Mouse (Mus musculus): ENCODE measurements at regions not wholly inside any gene's neighbourhood (a gene's known extent, or its start where the extent isn't known, plus 50 kb on each side); places are given as distances from the start of the nearest gene placed in this dataset.

DNA sequence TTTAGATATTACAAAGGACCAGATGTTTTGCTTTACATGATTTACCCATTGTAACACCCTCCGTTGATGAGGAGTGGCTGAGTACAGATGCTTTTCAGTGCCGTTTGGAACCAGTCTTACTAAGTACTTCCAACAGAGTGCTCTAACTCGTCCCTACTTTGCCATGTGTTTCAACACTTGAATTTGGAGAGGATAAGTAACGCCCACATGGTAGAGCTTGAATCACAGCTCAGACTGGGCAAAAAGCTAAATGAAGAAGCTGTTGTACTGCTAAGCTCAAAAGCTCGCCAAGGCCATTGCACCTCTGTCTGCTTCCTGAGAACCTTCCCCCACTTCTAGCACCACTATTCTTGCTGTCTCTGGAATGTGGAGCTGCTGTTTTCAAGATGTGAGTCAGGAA, 471.1 kb downstream of the Nfib start:
- Histone ChIP-seq H3K4me2 (ENCODE audit: low read depth) (no peak overlapping the region), H3K4me1 (ENCODE audit: control insufficient read depth, insufficient read depth, low read length) (no peaks in the 10 kb centered on the region), H3K36me3 (ENCODE audit: control insufficient read depth, insufficient read depth, low read length) (no peaks in the 10 kb centered on the region), H3K9ac (ENCODE audit: low read length) (no peak overlapping the region), H3K27me3 (ENCODE audit: control insufficient read depth, insufficient read depth, low read length) (no peaks in the 10 kb centered on the region), H3K9me3 (ENCODE audit: control insufficient read depth, low read length) (no peaks in the 10 kb centered on the region), H3K4me3 (ENCODE audit: low read depth, low read length) (no peak overlapping the region), H3K27ac (ENCODE audit: low read depth, low read length) (no peak overlapping the region)
- 88% methylated on average over 5 of the region's 5 CpGs for WGBS
- no peak for ATAC-seq (ENCODE audit: insufficient read depth, low FRiP score, low TSS enrichment)
- no peak for DNase-seq (ENCODE audit: low spot score)

DNA sequence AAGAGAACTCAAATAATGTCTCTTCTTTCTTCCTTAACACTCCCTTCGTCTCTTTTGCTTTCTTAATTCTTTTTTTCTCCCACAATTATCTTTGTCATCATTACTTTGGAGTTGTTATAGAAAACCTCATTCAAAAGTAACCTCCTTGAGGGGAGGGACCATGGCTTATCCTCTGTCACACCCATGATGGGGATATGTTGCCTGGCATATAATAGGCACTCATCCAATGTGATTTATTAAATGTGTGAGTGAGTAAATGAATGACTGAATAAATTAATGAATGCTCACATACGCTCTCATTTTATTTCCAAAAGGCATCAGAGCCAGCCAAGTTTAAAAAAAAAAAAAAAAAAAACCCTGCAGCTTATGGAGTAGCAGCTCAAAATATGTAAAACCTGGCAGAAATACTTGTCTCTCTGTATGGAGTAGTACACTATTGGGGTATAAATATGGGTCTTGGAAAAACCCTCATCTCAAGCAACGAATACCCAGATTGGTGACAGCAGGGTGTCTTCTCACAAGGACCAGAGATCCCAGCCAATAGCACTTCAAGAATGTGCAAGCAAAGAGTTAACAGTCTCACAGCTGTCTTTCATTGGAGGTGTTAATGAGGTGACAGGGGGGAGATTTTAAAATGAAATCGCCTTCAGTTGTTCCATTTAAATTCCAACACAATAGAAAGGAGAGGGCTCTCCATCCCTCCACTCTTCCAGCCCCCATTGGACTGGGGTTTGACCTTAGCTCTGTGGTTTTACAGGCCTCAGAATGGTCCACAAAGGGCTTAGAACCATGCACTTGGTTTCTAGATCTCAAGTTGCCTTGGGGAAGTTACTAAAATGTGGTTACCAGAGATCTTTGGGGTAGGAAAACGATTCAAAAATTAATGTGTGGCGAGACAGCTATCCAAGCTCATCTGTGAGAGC, 479.1 kb downstream of the Nfib start:
- no peaks in the 10 kb centered on the region for H3K36me3 ChIP-seq (ENCODE audit: control insufficient read depth, insufficient read depth, low read length)
- H3K4me3 ChIP-seq (ENCODE audit: low read depth, low read length) = no peak overlapping the region
- no peaks in the 10 kb centered on the region for H3K27me3 ChIP-seq (ENCODE audit: control insufficient read depth, insufficient read depth, low read length)
- DNase-seq (ENCODE audit: low spot score) (no peak), ATAC-seq (ENCODE audit: insufficient read depth, low FRiP score, low TSS enrichment) (no peak)
- no peak overlapping the region for H3K9ac ChIP-seq (ENCODE audit: low read length)
- no peak overlapping the region for H3K27ac ChIP-seq (ENCODE audit: low read depth, low read length)
- no peaks in the 10 kb centered on the region for H3K9me3 ChIP-seq (ENCODE audit: control insufficient read depth, low read length)
- H3K4me2 ChIP-seq (ENCODE audit: low read depth) = no peak overlapping the region
- whole genome bisulfite sequencing = 70% methylated on average over 6 of the region's 6 CpGs
- H3K4me1 ChIP-seq (ENCODE audit: control insufficient read depth, insufficient read depth, low read length) = no peaks in the 10 kb centered on the region

DNA sequence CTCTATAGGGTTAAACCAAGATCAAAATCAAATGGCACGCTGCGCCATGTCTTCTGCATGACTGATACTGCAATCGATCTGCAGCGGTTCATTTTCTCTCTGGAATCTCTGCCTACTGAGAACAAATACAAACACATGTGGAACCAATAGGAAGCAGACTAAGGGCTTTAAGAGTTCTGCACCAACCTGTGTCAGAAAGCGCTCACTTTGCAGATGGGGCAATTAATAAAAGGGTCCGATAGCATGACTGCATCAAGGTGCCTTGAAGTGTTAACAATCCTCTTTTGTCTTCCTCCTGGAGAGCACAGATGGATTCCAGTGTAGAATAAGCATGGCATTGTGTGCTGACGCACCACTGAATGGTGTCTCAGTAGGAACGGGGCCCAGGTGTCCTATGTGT, 484.8 kb downstream of the Nfib start:
- no peaks in the 10 kb centered on the region for H3K9me3 ChIP-seq (ENCODE audit: control insufficient read depth, low read length)
- ATAC-seq (ENCODE audit: insufficient read depth, low FRiP score, low TSS enrichment) (no peak), DNase-seq (ENCODE audit: low spot score) (peak; percentile 41)
- H3K27me3 ChIP-seq (ENCODE audit: control insufficient read depth, insufficient read depth, low read length) = no peaks in the 10 kb centered on the region
- WGBS = 31% methylated on average over 8 of the region's 8 CpGs
- H3K4me1 ChIP-seq (ENCODE audit: control insufficient read depth, insufficient read depth, low read length) = no peaks in the 10 kb centered on the region; the same call in 1 of the 2 replicates
- no peak overlapping the region for H3K27ac ChIP-seq (ENCODE audit: low read depth, low read length)
- H3K9ac ChIP-seq (ENCODE audit: low read length) = no peak overlapping the region
- no peak overlapping the region for H3K4me2 ChIP-seq (ENCODE audit: low read depth)
- no peaks in the 10 kb centered on the region for H3K36me3 ChIP-seq (ENCODE audit: control insufficient read depth, insufficient read depth, low read length)
- no peak overlapping the region for H3K4me3 ChIP-seq (ENCODE audit: low read depth, low read length)

DNA sequence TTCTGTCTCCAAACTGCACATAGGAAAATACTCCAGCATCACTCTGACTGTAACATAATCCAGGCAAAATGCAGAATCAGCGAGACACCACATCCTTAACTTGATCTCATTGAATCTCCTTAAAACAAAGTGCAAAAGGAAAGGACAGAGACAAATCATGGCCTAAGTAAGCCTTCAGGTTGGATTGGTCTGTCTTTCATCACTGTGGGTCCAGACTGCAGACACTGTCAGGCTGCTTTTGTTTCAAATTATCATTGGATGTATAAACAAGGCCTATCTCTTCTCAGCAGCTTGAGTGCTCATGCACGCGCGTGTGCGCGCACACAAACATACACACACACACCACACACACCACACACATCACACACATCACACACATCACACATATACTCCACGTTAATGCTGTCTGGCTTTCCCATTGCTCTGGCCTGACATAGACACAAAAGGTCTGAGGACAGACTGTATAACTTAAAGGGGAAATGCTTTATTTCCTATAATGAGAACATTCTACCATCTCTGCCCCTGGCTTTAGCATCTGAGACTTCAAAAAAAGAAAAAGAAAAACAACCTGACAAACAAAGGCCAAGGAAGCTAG, 485.3 kb downstream of the Nfib start:
- 75% methylated on average over 7 of the region's 7 CpGs for WGBS
- Histone ChIP-seq H3K4me1 (ENCODE audit: control insufficient read depth, insufficient read depth, low read length) (no peaks in the 10 kb centered on the region; the same call in 1 of the 2 replicates), H3K4me3 (ENCODE audit: low read depth, low read length) (no peak overlapping the region), H3K9ac (ENCODE audit: low read length) (no peak overlapping the region), H3K27me3 (ENCODE audit: control insufficient read depth, insufficient read depth, low read length) (no peaks in the 10 kb centered on the region), H3K4me2 (ENCODE audit: low read depth) (no peak overlapping the region), H3K27ac (ENCODE audit: low read depth, low read length) (no peak overlapping the region), H3K9me3 (ENCODE audit: control insufficient read depth, low read length) (no peaks in the 10 kb centered on the region), H3K36me3 (ENCODE audit: control insufficient read depth, insufficient read depth, low read length) (no peaks in the 10 kb centered on the region)
- ATAC-seq (ENCODE audit: insufficient read depth, low FRiP score, low TSS enrichment) = no peak
- no peak for DNase-seq (ENCODE audit: low spot score)

DNA sequence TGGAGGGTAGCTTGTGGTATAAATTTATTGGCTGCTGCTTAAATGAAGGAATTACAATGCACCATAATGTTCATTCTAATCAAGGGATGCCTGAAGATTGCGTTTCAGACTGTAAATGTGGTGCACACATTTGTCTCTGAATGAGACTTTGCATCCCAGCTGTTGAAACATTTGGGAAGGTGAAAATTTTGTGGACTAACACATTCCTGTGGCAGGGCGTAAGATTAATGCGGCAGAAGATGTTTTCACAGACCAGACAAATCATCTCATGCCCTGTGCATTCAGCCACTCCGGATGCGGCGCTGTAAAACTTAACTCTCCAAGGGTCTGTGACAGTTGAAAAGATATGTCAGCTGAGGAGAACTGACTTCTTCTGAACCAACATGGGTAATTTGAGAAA, 486.9 kb downstream of the Nfib start:
- no peak overlapping the region for H3K9ac ChIP-seq (ENCODE audit: low read length)
- H3K4me3 ChIP-seq (ENCODE audit: low read depth, low read length) = no peak overlapping the region
- no peaks in the 10 kb centered on the region for H3K9me3 ChIP-seq (ENCODE audit: control insufficient read depth, low read length)
- H3K4me2 ChIP-seq (ENCODE audit: low read depth) = no peak overlapping the region
- no peaks in the 10 kb centered on the region for H3K27me3 ChIP-seq (ENCODE audit: control insufficient read depth, insufficient read depth, low read length)
- 46% methylated on average over 6 of the region's 6 CpGs for WGBS
- DNase-seq (ENCODE audit: low spot score) (no peak), ATAC-seq (ENCODE audit: insufficient read depth, low FRiP score, low TSS enrichment) (no peak)
- H3K36me3 ChIP-seq (ENCODE audit: control insufficient read depth, insufficient read depth, low read length) = no peaks in the 10 kb centered on the region
- no peaks in the 10 kb centered on the region; the same call in 1 of the 2 replicates for H3K4me1 ChIP-seq (ENCODE audit: control insufficient read depth, insufficient read depth, low read length)
- H3K27ac ChIP-seq (ENCODE audit: low read depth, low read length) = no peak overlapping the region

DNA sequence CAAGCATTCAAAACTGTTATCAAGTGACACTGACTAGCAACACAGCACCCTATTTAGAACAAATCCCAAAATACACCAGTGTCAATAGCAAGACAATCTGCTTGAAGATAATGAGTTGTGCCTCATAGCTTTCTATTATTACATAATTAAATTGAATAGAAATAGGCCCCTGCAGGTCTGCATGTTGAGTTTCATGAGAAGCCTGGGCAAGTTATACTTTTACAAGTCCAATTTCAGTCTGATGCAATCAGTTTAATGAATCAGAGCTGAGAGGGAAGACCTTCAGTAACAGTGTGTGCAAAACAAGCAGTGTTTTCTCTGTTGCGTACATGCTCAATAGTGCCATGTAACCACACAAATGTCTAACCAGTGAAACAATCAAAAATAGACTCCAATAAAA, 498.5 kb downstream of the Nfib start:
- 93% methylated on average over 1 of the region's 1 CpGs for WGBS
- no peak overlapping the region for H3K9ac ChIP-seq (ENCODE audit: low read length)
- H3K9me3 ChIP-seq (ENCODE audit: control insufficient read depth, low read length) = no peaks in the 10 kb centered on the region
- H3K27me3 ChIP-seq (ENCODE audit: control insufficient read depth, insufficient read depth, low read length) = no peaks in the 10 kb centered on the region
- no peaks in the 10 kb centered on the region for H3K4me1 ChIP-seq (ENCODE audit: control insufficient read depth, insufficient read depth, low read length)
- no peak overlapping the region for H3K27ac ChIP-seq (ENCODE audit: low read depth, low read length)
- no peak for DNase-seq (ENCODE audit: low spot score)
- ATAC-seq (ENCODE audit: insufficient read depth, low FRiP score, low TSS enrichment) = no peak
- H3K36me3 ChIP-seq (ENCODE audit: control insufficient read depth, insufficient read depth, low read length) = no peaks in the 10 kb centered on the region
- H3K4me3 ChIP-seq (ENCODE audit: low read depth, low read length) = no peak overlapping the region
- no peak overlapping the region for H3K4me2 ChIP-seq (ENCODE audit: low read depth)

DNA sequence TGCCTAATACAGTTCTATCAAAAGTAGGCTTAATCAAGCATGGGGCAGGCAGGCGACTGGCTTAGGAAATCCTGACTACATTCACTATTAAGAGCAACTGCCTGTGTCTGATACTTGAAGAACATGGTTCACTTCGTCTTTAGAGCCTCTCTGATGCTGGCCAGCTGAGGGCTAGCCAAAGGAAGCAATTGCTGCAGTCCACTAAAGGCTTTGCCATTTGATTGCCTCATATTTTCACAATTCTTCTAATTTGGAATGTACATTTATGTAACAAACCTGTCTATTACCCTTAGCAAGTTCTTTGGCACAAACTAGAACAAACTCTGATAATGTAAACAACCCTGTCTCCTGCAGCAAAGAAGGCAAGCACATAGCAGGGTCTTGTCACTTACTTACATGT, 505.2 kb downstream of the Nfib start:
- Histone ChIP-seq H3K4me1 (ENCODE audit: control insufficient read depth, insufficient read depth, low read length) (no peaks in the 10 kb centered on the region; the same call in 1 of the 2 replicates), H3K27me3 (ENCODE audit: control insufficient read depth, insufficient read depth, low read length) (no peaks in the 10 kb centered on the region), H3K4me3 (ENCODE audit: low read depth, low read length) (no peak overlapping the region), H3K9me3 (ENCODE audit: control insufficient read depth, low read length) (no peaks in the 10 kb centered on the region), H3K9ac (ENCODE audit: low read length) (no peak overlapping the region), H3K27ac (ENCODE audit: low read depth, low read length) (no peak overlapping the region), H3K36me3 (ENCODE audit: control insufficient read depth, insufficient read depth, low read length) (no peaks in the 10 kb centered on the region), H3K4me2 (ENCODE audit: low read depth) (no peak overlapping the region)
- DNase-seq (ENCODE audit: low spot score) (no peak), ATAC-seq (ENCODE audit: insufficient read depth, low FRiP score, low TSS enrichment) (no peak)
- WGBS = 63% methylated on average over 2 of the region's 2 CpGs

DNA sequence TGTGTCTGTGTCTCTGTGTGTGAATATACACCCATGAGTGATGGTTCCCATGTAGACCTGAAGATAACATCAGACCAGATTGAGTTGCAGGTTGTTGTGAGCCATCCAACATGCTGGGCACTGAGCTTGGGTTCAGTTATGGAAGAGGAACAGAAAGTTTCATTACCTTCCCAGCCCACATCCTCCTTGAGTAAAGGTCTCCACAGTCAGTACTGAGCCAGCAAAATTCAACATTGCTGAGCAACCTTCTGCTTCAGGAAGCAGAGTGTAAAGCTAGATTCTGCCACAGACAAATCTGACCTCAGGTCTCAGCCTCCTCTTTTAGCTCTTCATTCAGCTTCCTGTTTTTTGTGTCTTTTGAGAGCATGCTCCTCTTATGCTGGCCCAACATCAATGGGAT, 506.4 kb downstream of the Nfib start:
- Histone ChIP-seq H3K4me1 (ENCODE audit: control insufficient read depth, insufficient read depth, low read length) (no peaks in the 10 kb centered on the region; the same call in 1 of the 2 replicates), H3K9ac (ENCODE audit: low read length) (no peak overlapping the region), H3K27ac (ENCODE audit: low read depth, low read length) (no peak overlapping the region), H3K27me3 (ENCODE audit: control insufficient read depth, insufficient read depth, low read length) (no peaks in the 10 kb centered on the region), H3K36me3 (ENCODE audit: control insufficient read depth, insufficient read depth, low read length) (no peaks in the 10 kb centered on the region), H3K9me3 (ENCODE audit: control insufficient read depth, low read length) (no peaks in the 10 kb centered on the region), H3K4me2 (ENCODE audit: low read depth) (no peak overlapping the region), H3K4me3 (ENCODE audit: low read depth, low read length) (no peak overlapping the region)
- DNase-seq (ENCODE audit: low spot score) (no peak), ATAC-seq (ENCODE audit: insufficient read depth, low FRiP score, low TSS enrichment) (no peak)

DNA sequence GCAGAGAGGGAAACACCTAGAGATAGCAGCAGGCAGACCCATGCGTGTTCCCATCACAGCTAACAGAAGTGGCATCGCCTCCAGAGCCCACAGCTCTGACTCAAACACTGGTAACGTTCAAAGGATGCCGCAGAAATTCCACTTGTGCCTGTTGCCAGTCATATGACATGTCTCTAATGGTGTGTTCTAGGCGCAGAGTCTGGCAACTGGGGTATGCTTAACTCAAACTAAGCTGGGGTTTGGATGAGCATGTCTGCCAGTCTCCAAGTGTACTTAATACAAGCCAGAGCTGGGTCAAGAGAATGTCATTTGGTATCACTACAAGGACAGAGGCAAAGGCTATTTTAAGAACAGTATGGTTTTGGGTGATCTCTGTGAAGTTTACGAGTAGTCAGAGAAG, 507.9 kb downstream of the Nfib start:
- no peak overlapping the region for H3K9ac ChIP-seq (ENCODE audit: low read length)
- H3K27ac ChIP-seq (ENCODE audit: low read depth, low read length) = no peak overlapping the region
- no peak overlapping the region for H3K4me2 ChIP-seq (ENCODE audit: low read depth)
- no peak overlapping the region for H3K4me3 ChIP-seq (ENCODE audit: low read depth, low read length)
- H3K9me3 ChIP-seq (ENCODE audit: control insufficient read depth, low read length) = no peaks in the 10 kb centered on the region
- ATAC-seq (ENCODE audit: insufficient read depth, low FRiP score, low TSS enrichment) = no peak
- DNase-seq (ENCODE audit: low spot score) = no peak
- no peaks in the 10 kb centered on the region for H3K36me3 ChIP-seq (ENCODE audit: control insufficient read depth, insufficient read depth, low read length)
- H3K4me1 ChIP-seq (ENCODE audit: control insufficient read depth, insufficient read depth, low read length) = no peaks in the 10 kb centered on the region; the same call in 1 of the 2 replicates
- WGBS = 81% methylated on average over 6 of the region's 6 CpGs
- no peaks in the 10 kb centered on the region for H3K27me3 ChIP-seq (ENCODE audit: control insufficient read depth, insufficient read depth, low read length)

Data from neural tube, embryonic 11.5 days (tissue).